Mouse (Mus musculus): ENCODE data around the gene Olfr971. TPM values are rescaled to one million over a fixed set of nuclear protein-coding genes. Genes with fewer than 3 reads are reported as not detected.
"Not testable (repeated sequence)": the region's sequence is repeated elsewhere in the genome, so short reads cannot be mapped to it uniquely, and the experiment has no call there.

Gene Olfr971
- not detected in 2 replicates for polyA plus RNA-seq (2015; fragmentation: Nextera tagmentation; extraction: Ambion mirVana)

GRCm38 (mm10) chr9:39836576-39836975, at the start of gene Olfr971:
Gene Olfr971, plus strand, starts transcription at chr9:39836876.
- H3K27ac ChIP-seq; H3K4me1 ChIP-seq; H3K4me2 ChIP-seq; H3K36me3 ChIP-seq; H3K27me3 ChIP-seq; ATAC-seq (ENCODE audit: insufficient number of reproducible peaks, insufficient read depth, low FRiP score, low TSS enrichment, low read depth); H3K4me3 ChIP-seq; H3K9me3 ChIP-seq; H3K9ac ChIP-seq: not testable (repeated sequence)
- 92% methylated on average over 2 of the region's 2 CpGs for whole genome bisulfite sequencing

- Histone ChIP-seq H3K4me3 (no peak within 1 kb of the TSS), H3K27ac (no peak within 1 kb of the TSS), H3K4me2 (no peak within 1 kb of the TSS), H3K27me3 (no peaks in the 10 kb centered on the region), H3K9me3 (no peaks in the 10 kb centered on the region), H3K36me3 (no peaks in the 10 kb centered on the region), H3K9ac (no peak within 1 kb of the TSS), H3K4me1 (no peaks in the 10 kb centered on the region)
- no peak for ATAC-seq (ENCODE audit: insufficient number of reproducible peaks, insufficient read depth, low FRiP score, low TSS enrichment, low read depth)
- 56% methylated on average over 2 of the region's 2 CpGs for WGBS
Observed at GRCm38 (mm10) chr9:39790558-39790957, 46.1 kb upstream of the Olfr971 start, which contains the start of gene Olfr969. Gene Olfr969, plus strand, starts transcription at chr9:39790945.

- no peak within 1 kb of the TSS for H3K9ac ChIP-seq
- no peak within 1 kb of the TSS for H3K4me2 ChIP-seq
Observed at GRCm38 (mm10) chr9:39808560-39808959, 28.1 kb upstream of the Olfr971 start, which contains the start of gene Olfr970. Gene Olfr970, plus strand, starts transcription at chr9:39808860.

GRCm38 (mm10) chr9:39866122-39866521, 29.4 kb downstream of the Olfr971 start, which contains the start of gene Olfr972:
Gene Olfr972, plus strand, starts transcription at chr9:39866422.
- Histone ChIP-seq H3K4me1 (no peaks in the 10 kb centered on the region), H3K4me3 (no peak within 1 kb of the TSS), H3K9ac (no peak within 1 kb of the TSS), H3K9me3 (no peaks in the 10 kb centered on the region), H3K27ac (no peak within 1 kb of the TSS), H3K4me2 (no peak within 1 kb of the TSS), H3K27me3 (no peaks in the 10 kb centered on the region), H3K36me3 (no peaks in the 10 kb centered on the region)
- WGBS = 60% methylated on average over 2 of the region's 2 CpGs
- ATAC-seq (ENCODE audit: insufficient number of reproducible peaks, insufficient read depth, low FRiP score, low TSS enrichment, low read depth) = no peak

More at GRCm38 (mm10) chr9:39808560-39808959, 28.1 kb upstream of the Olfr971 start, which contains the start of gene Olfr970:
- Histone ChIP-seq H3K9me3 (no peaks in the 10 kb centered on the region), H3K4me3 (no peak within 1 kb of the TSS), H3K4me1 (no peaks in the 10 kb centered on the region), H3K27me3 (no peaks in the 10 kb centered on the region), H3K36me3 (no peaks in the 10 kb centered on the region), H3K27ac (no peak within 1 kb of the TSS)
- ATAC-seq (ENCODE audit: insufficient number of reproducible peaks, insufficient read depth, low FRiP score, low TSS enrichment, low read depth) = no peak
- 72% methylated on average over 4 of the region's 4 CpGs for WGBS

GRCm38 (mm10) chr9:39871986-39872385, 35.3 kb downstream of the Olfr971 start:
- H3K36me3 ChIP-seq; H3K4me2 ChIP-seq; H3K9me3 ChIP-seq; H3K4me1 ChIP-seq; H3K4me3 ChIP-seq; H3K27ac ChIP-seq; ATAC-seq (ENCODE audit: insufficient number of reproducible peaks, insufficient read depth, low FRiP score, low TSS enrichment, low read depth); H3K9ac ChIP-seq; H3K27me3 ChIP-seq: not testable (repeated sequence)
- WGBS = 88% methylated on average over 1 of the region's 1 CpGs

GRCm38 (mm10) chr9:39877541-39878396, 41.1 kb downstream of the Olfr971 start:
- not testable (repeated sequence) for H3K4me1 ChIP-seq; H3K36me3 ChIP-seq; H3K9ac ChIP-seq; H3K4me2 ChIP-seq; H3K27me3 ChIP-seq; H3K4me3 ChIP-seq; H3K27ac ChIP-seq; H3K9me3 ChIP-seq; ATAC-seq (ENCODE audit: insufficient number of reproducible peaks, insufficient read depth, low FRiP score, low TSS enrichment, low read depth)
- no CpG with 5 or more reads among the region's 4 CpGs for WGBS

Other genes with a start within 250 kb of the Olfr971 start
- gene AW551984, start 232.5 kb upstream of the Olfr971 start, polyA plus RNA-seq (2015; fragmentation: Nextera tagmentation; extraction: Ambion mirVana) = 50.9 and 54.9 TPM in 2 replicates
- not detected in 2 replicates for gene Olfr148, start 226.2 kb upstream of the Olfr971 start, polyA plus RNA-seq (2015; fragmentation: Nextera tagmentation; extraction: Ambion mirVana)
- not detected in 2 replicates for gene Olfr960, start 215.5 kb upstream of the Olfr971 start, polyA plus RNA-seq (2015; fragmentation: Nextera tagmentation; extraction: Ambion mirVana)
- gene Olfr961, start 191.8 kb upstream of the Olfr971 start, polyA plus RNA-seq (2015; fragmentation: Nextera tagmentation; extraction: Ambion mirVana) = not detected in 2 replicates
- not detected in 2 replicates for gene Olfr963, start 169.7 kb upstream of the Olfr971 start, polyA plus RNA-seq (2015; fragmentation: Nextera tagmentation; extraction: Ambion mirVana)
- not detected in 2 replicates for gene Olfr149, start 129.8 kb upstream of the Olfr971 start, polyA plus RNA-seq (2015; fragmentation: Nextera tagmentation; extraction: Ambion mirVana)
- not detected in 2 replicates for gene Olfr965, start 125.5 kb upstream of the Olfr971 start, polyA plus RNA-seq (2015; fragmentation: Nextera tagmentation; extraction: Ambion mirVana)
- gene Olfr150, start 105.9 kb upstream of the Olfr971 start, polyA plus RNA-seq (2015; fragmentation: Nextera tagmentation; extraction: Ambion mirVana) = not detected in 2 replicates
- gene Olfr967, start 90.6 kb upstream of the Olfr971 start, polyA plus RNA-seq (2015; fragmentation: Nextera tagmentation; extraction: Ambion mirVana) = not detected in 2 replicates
- not detected in 2 replicates for gene Olfr968, start 53.6 kb upstream of the Olfr971 start, polyA plus RNA-seq (2015; fragmentation: Nextera tagmentation; extraction: Ambion mirVana)
- not detected in 2 replicates for gene Olfr969, start 45.9 kb upstream of the Olfr971 start, polyA plus RNA-seq (2015; fragmentation: Nextera tagmentation; extraction: Ambion mirVana)
- not detected in 2 replicates for gene Olfr970, start 28.0 kb upstream of the Olfr971 start, polyA plus RNA-seq (2015; fragmentation: Nextera tagmentation; extraction: Ambion mirVana)
- not detected in 2 replicates for gene Olfr972, start 29.5 kb downstream of the Olfr971 start, polyA plus RNA-seq (2015; fragmentation: Nextera tagmentation; extraction: Ambion mirVana)
- gene Olfr229, start 70.5 kb downstream of the Olfr971 start, polyA plus RNA-seq (2015; fragmentation: Nextera tagmentation; extraction: Ambion mirVana) = not detected in 2 replicates
- gene Olfr974, start 100.6 kb downstream of the Olfr971 start, polyA plus RNA-seq (2015; fragmentation: Nextera tagmentation; extraction: Ambion mirVana) = 0.25 TPM in 1 of 2 replicates, not detected in the other
- not detected in 2 replicates for gene Olfr975, start 115.2 kb downstream of the Olfr971 start, polyA plus RNA-seq (2015; fragmentation: Nextera tagmentation; extraction: Ambion mirVana)
- not detected in 2 replicates for gene Olfr976, start 124.3 kb downstream of the Olfr971 start, polyA plus RNA-seq (2015; fragmentation: Nextera tagmentation; extraction: Ambion mirVana)
- not detected in 2 replicates for gene Olfr978, start 155.2 kb downstream of the Olfr971 start, polyA plus RNA-seq (2015; fragmentation: Nextera tagmentation; extraction: Ambion mirVana)
- not detected in 2 replicates for gene Olfr979, start 166.6 kb downstream of the Olfr971 start, polyA plus RNA-seq (2015; fragmentation: Nextera tagmentation; extraction: Ambion mirVana)
- gene Olfr980, start 172.7 kb downstream of the Olfr971 start, polyA plus RNA-seq (2015; fragmentation: Nextera tagmentation; extraction: Ambion mirVana) = not detected in 2 replicates
- gene Olfr981, start 184.6 kb downstream of the Olfr971 start, polyA plus RNA-seq (2015; fragmentation: Nextera tagmentation; extraction: Ambion mirVana) = not detected in 2 replicates
- not detected in 2 replicates for gene Olfr982, start 237.0 kb downstream of the Olfr971 start, polyA plus RNA-seq (2015; fragmentation: Nextera tagmentation; extraction: Ambion mirVana)

Measured in embryonic facial prominence, embryonic 13.5 days (tissue).